Mouse (Mus musculus) ES-E14 (cell line): ENCODE data around the gene Smyd2. TPM values are rescaled to one million over a fixed set of nuclear protein-coding genes. Genes with fewer than 3 reads are reported as not detected.

Source experiments
- DNase-seq: peaks from one replicate; pipeline ENCODE4 v3.0.0-alpha.2; 2013; ENCODE audit warnings: low read depth, low spot score
- H3K27ac ChIP-seq: 2 replicates; pipeline ENCODE4 v1.5.1; 2012; ENCODE audit warnings: low read depth, mild to moderate bottlenecking, low read length, moderate library complexity, mixed read lengths; ENCODE audit not compliant: poor library complexity, insufficient read depth, severe bottlenecking
- H3K36me3 ChIP-seq: 2 replicates; pipeline ENCODE4 v1.6.1; 2012; ENCODE audit warnings: mild to moderate bottlenecking, low read length, moderate library complexity, mixed read lengths; ENCODE audit not compliant: control insufficient read depth, poor library complexity, insufficient read depth, severe bottlenecking
- H3K4me1 ChIP-seq, 2 experiments: fragments of 150-350 bp in 1 of 2; sonication (generic) in 1 of 2; 2 replicates each; pipeline ENCODE4 v1.6.1; 2012; ENCODE audit warnings: low read length in 2 of 2, mild to moderate bottlenecking in 1 of 2, mixed read lengths in 1 of 2; ENCODE audit not compliant: control insufficient read depth in 2 of 2, insufficient read depth in 2 of 2, poor library complexity in 1 of 2
- H3K4me3 ChIP-seq, 2 experiments: fragments of 150-350 bp in 1 of 2; sonication (generic) in 1 of 2; 2 replicates each; pipeline ENCODE4 v1.5.1; 2012; ENCODE audit warnings: low read length in 2 of 2, low read depth in 1 of 2, mild to moderate bottlenecking in 1 of 2, mixed read lengths in 1 of 2; ENCODE audit not compliant: insufficient read depth in 1 of 2, poor library complexity in 1 of 2, severe bottlenecking in 1 of 2
- H3K9ac ChIP-seq: 2 replicates; pipeline ENCODE4 v1.6.1; 2012; ENCODE audit warnings: low read depth, mild to moderate bottlenecking, low read length, mixed read lengths; ENCODE audit not compliant: poor library complexity, insufficient read depth, severe bottlenecking
- H3K9me3 ChIP-seq: fragments of 150-350 bp; sonication (generic); 2 replicates; pipeline ENCODE4 v1.6.1; 2012; ENCODE audit warnings: low read depth, mild to moderate bottlenecking, low read length; ENCODE audit not compliant: control insufficient read depth, insufficient read depth
- CHD2 ChIP-seq: IDR thresholded peaks from 2 replicates; pipeline ENCODE4 v1.6.1; 2014; ENCODE audit warnings: mild to moderate bottlenecking, low read depth, low read length, inconsistent platforms
- HCFC1 ChIP-seq: IDR thresholded peaks from 2 replicates; pipeline ENCODE4 v1.6.1; 2012; ENCODE audit warnings: low read length, inconsistent platforms, borderline replicate concordance; ENCODE audit not compliant: insufficient read depth
- MAFK ChIP-seq: IDR thresholded peaks from 2 replicates; pipeline ENCODE4 v1.6.1; 2014; ENCODE audit warnings: mild to moderate bottlenecking, low read depth, low read length, inconsistent platforms; ENCODE audit not compliant: insufficient read depth
- ZC3H11A ChIP-seq: IDR thresholded peaks from 2 replicates; pipeline ENCODE4 v1.6.1; 2012; ENCODE audit warnings: low read depth, mild to moderate bottlenecking, inconsistent platforms, low read length, borderline replicate concordance
- ZNF384 ChIP-seq: IDR thresholded peaks from 2 replicates; pipeline ENCODE4 v1.6.1; 2012; ENCODE audit warnings: low read depth, low read length, inconsistent platforms
- in situ Hi-C, 2 experiments: fragments of 600-800 bp; cut with MboI; formaldehyde crosslinking; loops; one replicate each; pipeline ENCODE4 v1.15.1; 2025; ENCODE audit warnings: low sequenced_read_pairs in 2 of 2, inconsistent platforms in 1 of 2; ENCODE audit not compliant: unreplicated experiment in 2 of 2
- total RNA-seq: library from RNA; depleted of rRNA; stranded (reverse); fragments of 300-350 nt; gene quantifications from 2 replicates; pipeline ENCODE4 v1.2.3, GENCODE M21; 2012; rRNA removed

The Smyd2 gene
- total RNA-seq, 1 experiment = 64.4 TPM

DNA sequence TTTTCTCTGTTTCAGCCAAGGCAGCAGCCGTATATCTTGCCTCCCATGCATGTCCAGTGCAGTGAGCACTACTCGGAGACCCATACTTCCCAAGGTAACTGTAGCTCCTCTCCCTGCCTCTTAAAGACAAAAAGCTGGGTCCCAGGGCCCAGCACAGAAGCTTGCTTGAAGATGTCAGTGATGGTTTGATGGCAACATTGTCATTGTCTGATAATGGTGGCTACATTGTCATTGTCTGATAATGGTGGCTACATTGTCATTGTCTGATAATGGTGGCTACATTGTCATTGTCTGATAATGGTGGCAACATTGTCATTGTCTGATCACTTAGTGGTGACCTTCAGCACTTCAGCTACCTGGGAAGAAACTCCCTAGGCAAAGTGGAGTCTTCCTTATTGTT is 75.8 kb downstream of the Smyd2 start:
- no peak overlapping the region for H3K9ac ChIP-seq
- peaks cover 43% of the 10 kb centered on the region for H3K36me3 ChIP-seq
- in situ Hi-C loops = no loop called here
- peak overlapping the region; percentile 42; the same call in 1 of the 2 replicates for H3K27ac ChIP-seq
- no peak for DNase-seq
- peaks cover 3 to 13% of the 10 kb centered on the region in 2 experiments for H3K4me1 ChIP-seq
- H3K9me3 ChIP-seq = no peaks in the 10 kb centered on the region
- TF ChIP-seq ZNF384 (no peak), MAFK (no peak), HCFC1 (no peak)
- no peak overlapping the region for H3K4me3 ChIP-seq

DNA sequence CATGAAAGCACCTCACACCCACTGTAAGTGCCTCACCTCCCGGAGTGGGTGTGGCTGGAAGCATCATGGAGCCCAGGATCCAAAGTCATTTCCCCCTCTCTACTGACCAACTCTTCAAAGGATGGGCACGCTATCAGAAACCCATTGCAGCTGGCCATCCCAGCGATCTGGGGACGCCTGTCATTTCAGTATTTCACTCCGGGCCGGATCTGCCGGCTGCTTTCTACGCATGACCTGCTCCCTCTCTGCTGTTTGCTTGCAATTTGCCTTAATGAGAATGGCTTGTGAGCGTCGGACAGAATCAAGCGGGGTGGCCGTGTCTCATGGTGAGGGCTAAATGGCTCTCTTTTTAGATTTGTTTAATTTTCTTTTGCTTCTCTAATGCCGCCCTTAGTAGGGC is 88.0 kb downstream of the Smyd2 start:
- Histone ChIP-seq H3K4me1 (peaks cover 6 to 14% of the 10 kb centered on the region in 2 experiments), H3K9me3 (no peaks in the 10 kb centered on the region), H3K9ac (no peak overlapping the region), H3K27ac (no peak overlapping the region), H3K36me3 (peaks cover 24% of the 10 kb centered on the region; the same call in 1 of the 2 replicates), H3K4me3 (no peak overlapping the region)
- in situ Hi-C loops = no loop called here
- TF ChIP-seq CHD2 = no peak
- TF ChIP-seq MAFK = no peak
- TF ChIP-seq ZC3H11A = no peak
- no peak for TF ChIP-seq HCFC1
- TF ChIP-seq ZNF384 = no peak
- no peak for DNase-seq

DNA sequence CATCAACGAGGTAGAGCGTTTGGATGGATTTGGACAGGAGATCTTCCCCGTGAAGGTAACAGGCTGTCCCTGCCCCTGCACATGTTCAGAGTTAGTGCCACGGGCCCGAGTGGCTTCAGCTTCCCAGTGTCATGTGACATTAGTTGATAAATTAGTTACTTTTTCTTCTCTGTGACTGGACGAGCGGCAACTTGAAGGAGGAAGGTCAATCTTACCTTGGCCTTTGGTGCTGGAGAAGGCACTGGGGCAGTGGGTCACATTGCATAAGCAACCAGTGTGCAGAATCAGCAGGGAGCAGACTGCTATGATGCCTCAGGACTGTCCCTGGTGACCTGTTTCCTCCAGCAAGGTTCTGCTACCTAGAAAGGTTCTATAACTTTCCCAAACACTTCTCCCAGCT is 88.8 kb downstream of the Smyd2 start:
- Histone ChIP-seq H3K36me3 (peaks cover 22% of the 10 kb centered on the region; the same call in 1 of the 2 replicates), H3K27ac (no peak overlapping the region), H3K4me3 (no peak overlapping the region), H3K9me3 (no peaks in the 10 kb centered on the region), H3K9ac (no peak overlapping the region), H3K4me1 (peaks cover 6 to 14% of the 10 kb centered on the region in 2 experiments)
- in situ Hi-C loops = no loop called here
- DNase-seq = no peak
- TF ChIP-seq HCFC1 = no peak
- TF ChIP-seq ZC3H11A = no peak
- no peak for TF ChIP-seq ZNF384
- no peak for TF ChIP-seq MAFK
- TF ChIP-seq CHD2 = no peak

GRCm38 (mm10) chr1:189830797-189831232 is 91.3 kb downstream of the Smyd2 start:
- in situ Hi-C loops = no loop called here
- H3K27ac ChIP-seq = no peak overlapping the region
- H3K4me3 ChIP-seq = no peak overlapping the region
- peaks cover 12% of the 10 kb centered on the region; the same call in 1 of the 2 replicates for H3K36me3 ChIP-seq
- H3K4me1 ChIP-seq = peaks cover 6 to 14% of the 10 kb centered on the region in 2 experiments
- no peak overlapping the region for H3K9ac ChIP-seq
- H3K9me3 ChIP-seq = no peaks in the 10 kb centered on the region
- peak; percentile 74 for DNase-seq
- TF ChIP-seq ZC3H11A (no peak), ZNF384 (no peak), CHD2 (no peak), MAFK (no peak), HCFC1 (no peak)

Other genes starting within 250 kb of the Smyd2 start
- 46.5 and 69.7 TPM in 2 replicates for gene Cenpf, start 234.3 kb downstream of the Smyd2 start, total RNA-seq
- gene Ptpn14, start 194.1 kb downstream of the Smyd2 start, total RNA-seq = 24.4 and 27.1 TPM in 2 replicates
- 0.11 and 0.18 TPM in 2 replicates for gene Prox1, start 248.4 kb upstream of the Smyd2 start, total RNA-seq